Mouse (Mus musculus): ENCODE results near the gene Ercc1. TPM values are rescaled to one million over a fixed set of nuclear protein-coding genes. Genes with fewer than 3 reads are reported as not detected.
A peak's percentile ranks its signal among the peaks of the same experiment; 100 is the strongest.

Ercc1 gene
- total RNA-seq, 2 experiments from 2014 or later, result 34.1 to 40.5 TPM

DNA sequence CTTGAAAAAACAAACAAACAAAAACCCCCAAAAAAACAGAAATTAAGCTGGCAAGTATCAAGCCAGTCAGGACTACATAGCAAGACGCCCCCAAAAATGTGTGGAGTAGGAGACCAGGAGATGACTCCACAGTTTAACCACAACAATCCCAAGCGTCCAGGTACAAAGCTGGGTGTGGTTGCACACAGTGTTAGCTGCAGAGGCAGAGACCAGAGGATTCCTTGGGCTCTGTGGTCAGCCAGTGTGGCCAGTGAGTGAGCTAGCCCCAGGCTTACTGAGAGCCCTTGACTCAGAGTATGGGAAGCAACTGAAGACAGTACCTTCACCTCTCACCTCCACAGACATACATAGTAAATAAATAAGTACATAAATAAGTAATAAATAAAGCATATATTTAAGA, 12.7 kb upstream of the Ercc1 start:
- intact Hi-C loops (cut with DNase I), result no loop called here
- no peak for DNase-seq (ENCODE audit: low spot score in 2 of 2)

DNA sequence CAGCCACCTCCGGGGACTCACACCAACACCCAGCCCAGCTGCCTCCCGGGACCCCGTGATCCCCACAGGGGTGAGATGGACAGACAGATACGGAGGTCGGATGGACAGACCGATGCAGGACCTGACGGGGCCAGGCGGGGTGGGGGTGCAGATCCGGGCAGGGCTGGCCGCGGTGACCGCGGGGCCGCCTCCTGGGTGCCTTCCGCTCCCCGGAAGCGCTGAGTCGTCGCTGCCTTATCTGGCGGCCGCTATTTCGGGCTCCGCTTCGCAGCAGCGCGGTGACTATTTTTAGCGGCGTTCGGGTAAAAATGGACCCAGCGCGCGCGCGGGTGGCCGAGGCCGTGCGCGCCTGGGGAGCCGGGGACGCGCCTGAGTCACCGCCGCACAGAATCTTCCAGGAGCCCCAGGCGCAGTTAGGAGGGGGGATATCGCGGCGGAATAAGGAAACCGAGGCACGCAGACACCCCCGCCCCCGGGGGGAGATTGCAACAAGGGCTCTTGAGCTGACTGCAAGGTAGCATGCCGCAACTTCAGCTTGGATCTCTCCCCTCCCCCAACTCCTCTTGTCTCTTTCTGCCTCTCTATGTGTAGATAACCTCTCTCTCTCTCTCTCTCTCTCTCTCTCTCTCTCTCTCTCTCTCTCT, 11.7 kb upstream of the Ercc1 start:
- DNase-seq (ENCODE audit: low spot score in 2 of 2), result peak; percentile 85 to 94
- intact Hi-C loops (cut with DNase I), result no loop called here

DNA sequence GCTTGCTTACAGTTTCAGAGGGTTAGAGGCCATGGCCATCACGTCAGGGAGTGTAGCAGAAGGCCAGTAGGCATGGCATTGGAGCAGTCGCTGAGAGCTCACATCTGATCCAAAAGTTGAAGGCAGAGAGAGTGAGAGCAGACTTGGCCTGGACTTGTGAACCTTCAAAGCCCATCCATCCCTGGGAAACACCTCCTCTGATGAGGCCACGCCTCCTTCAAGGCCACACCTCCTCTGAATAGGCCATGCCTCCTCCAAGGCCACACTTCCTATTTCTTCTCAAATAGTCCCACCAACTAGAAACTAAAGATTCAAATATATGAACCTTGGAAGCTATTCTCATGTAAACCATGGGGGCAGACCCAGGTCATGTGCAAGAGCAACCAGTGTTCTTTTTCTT, 9.0 kb upstream of the Ercc1 start:
- intact Hi-C loops (cut with DNase I), result no loop called here
- no peak for DNase-seq (ENCODE audit: low spot score in 2 of 2)

- intact Hi-C loops (cut with DNase I), result no loop called here
- DNase-seq (ENCODE audit: low spot score in 2 of 2), result peak in 1 of 2 experiments; percentile 73
Observed at GRCm38 (mm10) chr7:19337122-19337521, 7.5 kb upstream of the Ercc1 start.

- intact Hi-C loops (cut with DNase I), result no loop called here
- no peak for DNase-seq (ENCODE audit: low spot score in 2 of 2)
Observed at GRCm38 (mm10) chr7:19338060-19338459, 6.5 kb upstream of the Ercc1 start.

DNA sequence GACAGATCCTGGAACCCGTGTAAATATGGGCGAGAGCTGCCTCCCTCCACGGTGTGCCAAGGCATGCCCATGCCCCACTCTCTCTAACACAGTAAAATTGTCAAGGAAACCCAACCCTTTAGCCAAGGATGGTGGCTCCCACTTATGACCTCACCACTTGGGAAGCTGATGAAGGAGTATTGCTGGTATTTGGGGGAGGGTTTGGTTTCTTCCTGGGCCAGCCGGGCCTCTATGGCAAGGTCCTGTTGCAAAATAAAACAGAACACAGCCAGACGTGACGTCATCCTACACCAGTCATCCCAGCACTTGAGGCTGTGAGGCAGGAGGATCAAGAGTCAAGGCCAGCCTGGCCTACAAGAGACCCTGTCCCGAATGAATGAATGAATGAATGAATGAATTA, 6.0 kb upstream of the Ercc1 start:
- intact Hi-C loops (cut with DNase I), result no loop called here
- DNase-seq (ENCODE audit: low spot score in 2 of 2), result no peak

DNA sequence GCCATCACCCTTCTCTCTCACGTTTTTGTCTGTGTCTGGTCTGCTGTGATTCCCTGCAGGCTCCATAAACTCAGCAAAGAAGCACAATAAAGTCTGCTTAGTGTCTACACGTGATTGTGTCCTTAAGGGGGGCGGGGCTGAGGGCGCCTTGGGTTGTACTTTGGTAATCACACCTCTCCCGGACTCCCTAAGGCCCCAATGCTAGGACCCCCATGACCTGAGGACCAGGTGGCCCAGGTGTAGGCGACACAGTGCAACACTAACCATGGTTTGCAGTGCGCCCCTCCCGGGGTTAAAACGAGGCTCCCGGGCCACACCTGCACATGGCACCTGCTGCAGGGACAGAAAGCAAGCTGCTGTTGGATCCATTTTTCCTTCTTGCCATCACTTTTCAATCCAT, 3.3 kb upstream of the Ercc1 start:
- intact Hi-C loops (cut with DNase I), result no loop called here
- DNase-seq (ENCODE audit: low spot score in 2 of 2), result no peak

DNA sequence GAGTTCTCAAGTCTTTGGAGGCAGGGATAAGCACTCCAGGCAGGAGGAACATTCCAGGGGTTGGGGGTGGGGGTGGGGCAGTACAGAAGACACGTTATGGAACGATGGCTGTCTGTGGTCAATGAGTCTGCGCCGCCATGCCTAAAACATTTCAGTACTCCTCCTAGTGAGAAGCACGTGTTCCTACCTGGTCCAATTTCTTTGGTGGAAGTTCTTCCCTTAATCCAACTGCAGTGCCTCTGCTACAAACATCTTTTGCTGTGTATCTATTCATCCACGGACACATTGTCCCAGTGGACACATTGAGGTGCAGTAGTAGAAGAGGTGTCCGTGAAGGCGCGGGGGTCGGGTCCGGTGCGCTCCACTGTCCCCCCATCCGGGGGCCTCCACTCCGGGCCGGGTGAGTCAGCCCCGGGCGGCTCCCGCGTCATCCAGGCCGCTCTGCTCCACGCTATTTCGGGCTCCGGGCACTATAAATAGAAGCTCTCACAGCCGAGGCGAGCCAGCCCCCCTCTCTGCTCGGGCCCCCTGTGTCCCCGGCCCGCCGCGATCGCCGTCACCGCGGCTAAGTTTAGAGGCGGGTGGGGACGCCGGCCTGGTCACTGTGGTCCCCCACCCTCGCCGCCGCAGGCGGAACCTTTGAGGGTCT, 2.7 kb upstream of the Ercc1 start:
- peak; percentile 54 to 80 for DNase-seq (ENCODE audit: low spot score in 2 of 2)
- intact Hi-C loops (cut with DNase I), result loop anchor here (2.0 kb wide), 2 partner anchors 103 to 113 kb away; partner anchors contain the start of gene Opa3

GRCm38 (mm10) chr7:19342481-19343027, 2.0 kb upstream of the Ercc1 start:
- intact Hi-C loops (cut with DNase I), result loop anchor here (1.0 to 2.0 kb wide), 3 partner anchors 42 to 114 kb away; partner anchors contain the start of gene Opa3
- peak; percentile 89 to 94 for DNase-seq (ENCODE audit: low spot score in 2 of 2)

- intact Hi-C loops (cut with DNase I), result loop anchor here (1.0 to 2.0 kb wide), 3 partner anchors 43 to 115 kb away; partner anchors contain the start of gene Opa3
- DNase-seq (ENCODE audit: low spot score in 2 of 2), result peak; percentile 73 to 84
Observed at GRCm38 (mm10) chr7:19343210-19343808, 1.3 kb upstream of the Ercc1 start.

- DNase-seq (ENCODE audit: low spot score in 2 of 2), result peak; percentile 94 to 98
- intact Hi-C loops (cut with DNase I), result no loop called here
Observed at GRCm38 (mm10) chr7:19344938-19345471, 427 bp downstream of the Ercc1 start.

GRCm38 (mm10) chr7:19349188-19349915, 4.8 kb downstream of the Ercc1 start:
- DNase-seq (ENCODE audit: low spot score in 2 of 2), result no peak
- intact Hi-C loops (cut with DNase I), result no loop called here

DNA sequence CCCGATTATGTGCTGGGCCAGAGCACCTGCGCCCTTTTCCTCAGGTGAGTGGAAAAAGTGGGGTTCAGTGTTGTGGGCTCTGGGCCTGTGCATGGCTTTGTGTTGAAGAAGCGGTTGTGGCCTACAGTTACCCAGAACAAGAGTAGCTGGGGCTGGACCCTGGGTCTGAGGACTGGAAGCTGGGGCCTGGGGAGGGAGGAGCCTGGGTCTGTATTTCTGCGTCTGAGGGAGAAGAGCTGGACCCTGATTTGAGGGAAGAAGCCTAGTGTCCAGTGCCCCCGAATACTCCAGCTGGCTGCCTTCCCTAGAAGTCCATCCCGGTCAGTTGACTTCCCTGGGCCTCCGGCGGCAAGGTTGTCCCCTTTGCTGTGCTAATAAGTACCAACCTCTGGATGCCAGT, 5.6 kb downstream of the Ercc1 start:
- DNase-seq (ENCODE audit: low spot score in 2 of 2), result no peak
- intact Hi-C loops (cut with DNase I), result no loop called here

DNA sequence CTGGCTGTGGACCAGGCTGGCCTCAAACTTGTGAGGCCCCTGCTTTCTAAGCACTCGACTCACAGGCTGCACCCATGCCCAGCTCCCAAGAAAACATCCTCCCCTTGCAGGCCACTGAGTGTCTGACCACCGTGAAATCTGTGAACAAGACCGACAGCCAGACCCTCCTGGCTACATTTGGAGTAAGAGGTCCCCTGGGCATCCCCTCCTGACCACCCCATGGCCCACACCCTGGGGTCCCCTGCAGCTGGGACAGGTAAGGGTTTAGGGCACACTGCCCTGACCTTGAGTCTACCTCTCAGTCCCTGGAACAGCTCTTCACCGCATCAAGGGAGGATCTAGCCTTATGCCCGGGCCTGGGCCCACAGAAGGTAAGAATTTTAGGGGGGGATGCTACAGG, 10.4 kb downstream of the Ercc1 start:
- intact Hi-C loops (cut with DNase I), result no loop called here
- DNase-seq (ENCODE audit: low spot score in 2 of 2), result no peak

- intact Hi-C loops (cut with DNase I), result no loop called here
- no peak for DNase-seq (ENCODE audit: low spot score in 2 of 2)
Observed at GRCm38 (mm10) chr7:19356311-19356710, 11.7 kb downstream of the Ercc1 start.

- no peak for DNase-seq (ENCODE audit: low spot score in 2 of 2)
Observed at GRCm38 (mm10) chr7:19357381-19358375, 13.1 kb downstream of the Ercc1 start.

DNA sequence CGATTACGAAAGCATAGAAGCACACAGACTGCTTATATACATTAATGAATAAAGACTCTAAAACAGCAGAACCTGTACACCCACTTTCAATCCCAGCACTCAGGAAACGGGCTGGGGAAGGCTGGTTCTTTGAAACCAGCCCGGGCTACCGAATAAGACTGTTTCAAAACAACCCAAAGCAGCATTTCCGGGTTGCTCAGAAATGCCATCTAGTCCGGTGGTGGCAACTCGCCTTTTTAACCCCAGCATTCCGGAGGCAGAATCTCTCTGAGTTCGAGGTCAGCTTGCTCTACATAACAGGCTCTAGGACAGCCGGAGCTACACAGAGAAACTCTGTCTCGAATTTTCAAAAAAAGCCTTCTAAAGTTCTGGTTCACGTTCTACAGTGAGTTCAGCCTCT, 14.1 kb downstream of the Ercc1 start:
- no peak for DNase-seq (ENCODE audit: low spot score in 2 of 2)
- intact Hi-C loops (cut with DNase I), result no loop called here

More at GRCm38 (mm10) chr7:19357381-19358375, 13.1 kb downstream of the Ercc1 start:
- intact Hi-C loops (cut with DNase I), result no loop called here

DNA sequence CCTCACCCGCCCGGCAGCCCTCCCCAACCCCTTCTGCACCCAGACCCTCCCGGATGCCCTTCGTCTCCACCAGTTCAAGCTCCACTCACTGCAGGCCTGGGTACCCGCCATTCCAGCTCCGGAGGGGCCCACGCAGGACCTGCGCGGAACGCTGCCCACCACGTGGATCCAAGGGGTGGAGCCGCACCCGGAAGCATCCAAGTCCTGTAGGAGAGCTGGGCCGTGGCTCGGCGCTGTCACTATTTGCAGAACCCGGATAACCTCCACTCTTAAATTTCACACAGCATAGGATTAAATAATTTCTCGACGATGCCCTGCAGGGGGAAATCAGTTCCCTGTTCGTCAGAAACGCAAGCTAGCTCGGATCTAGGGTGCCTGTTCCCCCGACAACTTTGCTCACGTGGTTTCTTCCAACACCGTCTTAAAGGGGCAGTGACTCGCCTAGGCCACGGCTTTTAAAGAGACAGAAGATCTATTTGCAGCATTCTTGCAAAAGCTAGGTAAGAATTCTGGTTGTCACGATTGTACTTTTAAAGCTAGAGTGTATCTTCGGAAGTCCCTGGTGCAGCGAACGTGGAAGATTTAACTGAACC, 14.8 kb downstream of the Ercc1 start, which contains the start of the genes Cd3eap and Ppp1r13l:
Gene Cd3eap, minus strand, starts transcription at position 185 of the 593 bp plus-strand sequence.
Gene Ppp1r13l, plus strand, starts transcription at position 451 of the 593 bp plus-strand sequence.
- intact Hi-C loops (cut with DNase I), result no loop called here

More for the DNA sequence above, 14.8 kb downstream of the Ercc1 start, which contains the start of the genes Cd3eap and Ppp1r13l:
- peak; percentile 89 to 91 for DNase-seq (ENCODE audit: low spot score in 2 of 2)

Measured in left cerebral cortex, postnatal 25 days (tissue).